Mouse (Mus musculus) R1 (cell line): ENCODE measurements around the gene Ppat.
"Not testable (repeated sequence)": the region's sequence is repeated elsewhere in the genome, so short reads cannot be mapped to it uniquely, and the experiment has no call there.

Experiments used
- DNase-seq: peaks from one replicate; pipeline ENCODE4 v3.0.0-alpha.2; 2018; ENCODE audit warnings: low read depth, low spot score

Gene Ppat

GRCm38 (mm10) chr5:76951106-76952027, at the start of gene Ppat, which contains the start of gene Paics:
TSS of gene Ppat (minus strand) at chr5:76951578.
TSS of gene Paics (plus strand) at chr5:76951307.
- DNase-seq, result peak; percentile 99

- peak; percentile 64 for DNase-seq
Measured at GRCm38 (mm10) chr5:76998416-76998815, 47.0 kb upstream of the Ppat start.

GRCm38 (mm10) chr5:76993174-76993814, 41.9 kb upstream of the Ppat start:
- no peak for DNase-seq

GRCm38 (mm10) chr5:76990789-76991188, 39.4 kb upstream of the Ppat start:
- DNase-seq, result no peak

- peak; percentile 56 for DNase-seq
Measured at GRCm38 (mm10) chr5:76984015-76984414, 32.6 kb upstream of the Ppat start.

- no peak for DNase-seq
Measured at GRCm38 (mm10) chr5:76975736-76976135, 24.4 kb upstream of the Ppat start.

GRCm38 (mm10) chr5:76974554-76975285, 23.3 kb upstream of the Ppat start, which contains the start of gene Srp72:
TSS of gene Srp72 (plus strand) at chr5:76974683.
- peak; percentile 88 for DNase-seq

GRCm38 (mm10) chr5:76974207-76974553, 22.8 kb upstream of the Ppat start:
- no peak for DNase-seq

GRCm38 (mm10) chr5:76973488-76973887, 22.1 kb upstream of the Ppat start:
- no peak for DNase-seq

GRCm38 (mm10) chr5:76971115-76971514, 19.7 kb upstream of the Ppat start:
- DNase-seq, result not testable (repeated sequence)

- no peak for DNase-seq
Measured at GRCm38 (mm10) chr5:76969250-76969649, 17.9 kb upstream of the Ppat start.

GRCm38 (mm10) chr5:76964651-76965050, 13.3 kb upstream of the Ppat start:
- DNase-seq, result no peak

- no peak for DNase-seq
Measured at GRCm38 (mm10) chr5:76962545-76962944, 11.2 kb upstream of the Ppat start.

- DNase-seq, result peak; percentile 56
Measured at GRCm38 (mm10) chr5:76959587-76959986, 8.2 kb upstream of the Ppat start.

- DNase-seq, result peak; percentile 83
Measured at GRCm38 (mm10) chr5:76957954-76958353, 6.6 kb upstream of the Ppat start.

- no peak for DNase-seq
Measured at GRCm38 (mm10) chr5:76955474-76955873, 4.1 kb upstream of the Ppat start.

GRCm38 (mm10) chr5:76954271-76954900, 3.0 kb upstream of the Ppat start:
- no peak for DNase-seq

- DNase-seq, result no peak
Measured at GRCm38 (mm10) chr5:76953794-76954193, 2.4 kb upstream of the Ppat start.

- peak; percentile 75 for DNase-seq
Measured at GRCm38 (mm10) chr5:76952112-76953040, 998 bp upstream of the Ppat start.

- DNase-seq, result no peak
Measured at GRCm38 (mm10) chr5:76950343-76951105, 854 bp downstream of the Ppat start.
